Mouse (Mus musculus) heart, postnatal 10 days (tissue): ENCODE measurements around the gene Ccdc120. TPM values are rescaled to one million over a fixed set of nuclear protein-coding genes. Genes with fewer than 3 reads are reported as not detected.
"Not testable (repeated sequence)": the region's sequence is repeated elsewhere in the genome, so short reads cannot be mapped to it uniquely, and the experiment has no call there.

Source experiments
- DNase-seq, 2 experiments: peaks; one replicate each; pipeline ENCODE4 v3.0.0; 2021
- intact Hi-C: fragments of 180-260 bp; cut with DNase I; formaldehyde crosslinking; loops from one replicate; pipeline ENCODE4 v1.15.1; 2025
- total RNA-seq, 2 experiments: library from RNA; stranded (reverse); gene quantifications; 2 replicates each; pipeline ENCODE4 v1.2.3; 2021

Ccdc120 gene
- total RNA-seq, 2 experiments from 2014 or later: 1.4 to 1.7 TPM

DNA sequence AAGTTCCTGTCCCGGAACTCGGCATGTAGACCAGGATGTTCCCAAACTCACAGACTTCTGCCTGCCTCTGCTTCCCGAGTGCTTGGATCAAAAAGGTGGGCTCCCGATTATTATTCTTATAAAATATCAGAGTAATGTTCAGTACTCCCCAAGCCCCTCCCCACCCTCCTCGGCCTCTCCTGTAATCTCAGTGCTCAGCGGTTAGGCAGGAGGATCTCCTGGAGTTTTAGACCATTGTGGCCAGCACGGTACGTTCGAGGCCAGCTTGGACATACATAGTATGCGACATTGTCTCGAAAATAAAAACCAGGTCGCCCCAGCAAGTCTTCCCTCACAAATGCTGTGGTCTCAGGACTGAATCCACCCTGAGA, 37.0 kb downstream of the Ccdc120 start:
- DNase-seq, intact Hi-C loops: not testable (repeated sequence)

DNA sequence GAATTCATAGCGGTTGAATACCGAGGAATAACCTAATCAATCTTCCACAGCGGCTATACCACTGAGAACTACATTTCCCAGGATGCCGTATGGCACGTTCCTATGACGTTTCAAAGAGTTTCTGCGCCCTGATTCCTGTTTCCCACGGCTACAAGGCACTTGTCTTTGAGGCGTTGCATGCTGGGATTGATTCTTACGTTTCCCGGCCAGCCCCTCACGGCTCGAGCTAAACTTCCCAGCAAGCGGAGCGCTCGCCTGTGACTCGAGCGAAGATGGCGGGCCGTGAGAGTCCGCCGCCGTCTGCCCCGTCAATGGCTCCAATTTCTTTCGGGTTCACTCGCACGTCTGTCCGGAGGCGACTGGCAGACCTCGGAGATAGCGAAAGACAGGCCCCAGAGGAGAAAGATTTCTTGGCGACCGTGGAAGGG, 53.7 kb downstream of the Ccdc120 start, which contains the start of gene Gpkow:
Gene Gpkow (plus strand): TSS at position 178 of the 428 bp plus-strand sequence.
- intact Hi-C loops: loop anchor here (10.0 kb wide), 1 partner anchor 122 kb away; the partner anchor contains the start of genes Foxp3 and Ppp1r3f

DNA sequence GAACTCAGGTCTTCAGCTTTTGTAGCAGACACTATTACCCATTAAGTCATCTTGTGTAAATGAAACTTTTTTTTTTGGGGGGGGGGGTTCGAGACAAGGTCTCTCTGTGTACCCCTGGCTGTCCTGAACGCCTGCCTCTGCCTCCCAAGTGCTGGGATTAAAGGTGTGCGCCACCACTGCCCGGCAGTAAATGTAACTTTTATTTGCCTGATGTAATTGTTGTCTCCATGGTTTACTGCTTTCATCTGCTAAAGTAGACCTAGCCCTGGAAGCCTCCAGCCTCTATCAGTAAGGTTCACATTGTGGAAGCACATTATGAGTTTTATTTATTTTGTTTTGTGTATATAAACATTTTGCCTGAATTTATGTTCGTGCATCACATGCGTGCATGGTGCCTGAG, 54.2 kb downstream of the Ccdc120 start:
- intact Hi-C loops: loop anchor here (10.0 kb wide), 1 partner anchor 122 kb away; the partner anchor contains the start of genes Foxp3 and Ppp1r3f
- DNase-seq: no peak

More for the DNA sequence above, 53.7 kb downstream of the Ccdc120 start, which contains the start of gene Gpkow:
- peak; percentile 83 to 90 for DNase-seq

DNA sequence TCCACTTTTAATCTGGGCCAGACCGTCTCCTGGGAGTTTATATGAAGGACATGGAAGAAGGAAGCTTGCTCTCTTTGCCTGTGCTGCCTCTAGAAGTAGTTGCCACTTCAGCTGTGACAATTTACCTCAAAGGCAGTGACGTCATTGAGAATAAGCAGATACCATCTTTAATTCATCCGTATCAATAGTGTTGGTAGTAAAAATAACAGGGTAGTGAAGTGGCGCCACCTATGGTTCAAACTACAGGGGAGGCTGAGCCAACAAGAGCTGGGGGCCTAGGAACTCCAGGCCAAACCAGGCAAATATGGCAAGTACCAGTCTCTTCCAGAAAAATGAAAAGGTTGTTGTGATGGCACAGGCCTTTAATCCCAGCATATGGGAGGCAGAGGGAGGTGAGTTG, 57.8 kb downstream of the Ccdc120 start:
- intact Hi-C loops: loop anchor here (5.0 to 10.0 kb wide), 4 partner anchors 46 to 271 kb away; partner anchors contain the start of genes Foxp3 and Ppp1r3f
- DNase-seq: peak in 1 of 2 experiments; percentile 48

DNA sequence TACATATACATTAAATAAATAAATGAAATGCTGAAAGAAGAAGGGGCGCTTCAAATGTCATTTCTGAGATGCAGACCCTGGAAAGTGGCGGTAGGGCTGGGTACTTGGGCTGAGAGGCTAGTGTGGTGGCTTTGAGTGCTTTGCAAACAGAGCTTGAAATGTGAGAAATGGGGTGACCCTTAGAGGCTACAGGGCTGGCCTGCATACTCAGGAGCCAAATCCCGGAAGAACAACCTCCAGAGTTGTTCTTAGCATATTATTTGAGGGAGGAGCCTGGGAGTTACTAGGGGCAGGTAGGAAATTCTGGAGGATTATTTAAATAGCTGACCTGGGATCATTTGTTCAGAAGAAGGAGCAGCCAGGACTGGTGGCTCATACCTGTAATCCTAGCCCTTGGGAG, 60.2 kb downstream of the Ccdc120 start:
- DNase-seq: no peak
- intact Hi-C loops: loop anchor here (5.0 to 10.0 kb wide), 4 partner anchors 43 to 268 kb away; partner anchors contain the start of genes Foxp3 and Ppp1r3f

DNA sequence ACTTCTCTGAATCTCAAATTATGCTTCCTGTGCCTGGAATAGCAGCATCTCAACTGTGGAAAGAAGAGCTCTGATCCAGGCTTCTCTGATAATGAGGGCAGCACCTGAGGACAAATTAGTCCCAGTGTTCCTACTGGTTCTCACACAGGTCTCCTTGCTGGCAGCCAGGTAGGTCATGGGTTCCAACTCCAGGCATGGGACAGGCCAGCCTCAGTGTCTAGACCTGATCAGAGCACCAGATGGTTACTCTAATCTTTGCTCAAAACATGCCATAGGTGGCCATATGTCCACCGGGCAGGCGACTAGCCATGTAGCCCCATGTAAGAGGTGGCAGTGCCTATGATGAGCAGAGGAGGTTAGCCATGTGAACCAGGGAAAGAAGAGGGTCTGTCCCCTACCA, 62.4 kb downstream of the Ccdc120 start:
- intact Hi-C loops: no loop called here

More for the DNA sequence above, 62.4 kb downstream of the Ccdc120 start:
- no peak for DNase-seq

Other genes with a start within 250 kb of the Ccdc120 start
- gene Foxp3, start 177.3 kb downstream of the Ccdc120 start, total RNA-seq: under 1 TPM; 0.25 to 0.45 TPM
- gene Ppp1r3f, start 176.6 kb downstream of the Ccdc120 start, total RNA-seq: 1 to 10 TPM; 1.9 to 2.1 TPM
- gene Ccdc22, start 145.4 kb downstream of the Ccdc120 start, total RNA-seq: 10 to 100 TPM; 11.4 to 12.4 TPM
- not detected for gene Cacna1f, start 143.8 kb downstream of the Ccdc120 start, total RNA-seq
- 1 to 10 TPM in 1 of 2 experiments, under 1 TPM in 1; 0.57 to 1.9 TPM for gene Syp, start 112.4 kb downstream of the Ccdc120 start, total RNA-seq
- gene Prickle3, start 93.6 kb downstream of the Ccdc120 start, total RNA-seq: 10 to 100 TPM; 19.4 to 21.7 TPM
- gene Plp2, start 79.5 kb downstream of the Ccdc120 start, total RNA-seq: 10 to 100 TPM; 84.8 to 88.4 TPM
- 10 to 100 TPM; 10.8 to 13.9 TPM for gene Magix, start 69.7 kb downstream of the Ccdc120 start, total RNA-seq
- gene Gpkow, start 53.8 kb downstream of the Ccdc120 start, total RNA-seq: 10 to 100 TPM; 24.8 to 26.8 TPM
- gene Wdr45, start 36.6 kb downstream of the Ccdc120 start, total RNA-seq: 10 to 100 TPM; 31.0 to 33.4 TPM
- not detected for gene Gm45208, start 28.7 kb downstream of the Ccdc120 start, total RNA-seq
- gene Praf2, start 22.5 kb downstream of the Ccdc120 start, total RNA-seq: 10 to 100 TPM in 1 of 2 experiments, 1 to 10 TPM in 1; 9.4 to 10.6 TPM
- 10 to 100 TPM; 17.4 to 19.0 TPM for gene Tfe3, start 11.7 kb upstream of the Ccdc120 start, total RNA-seq
- 10 to 100 TPM; 27.7 to 30.2 TPM for gene Gripap1, start 38.9 kb upstream of the Ccdc120 start, total RNA-seq
- gene Kcnd1, start 71.4 kb upstream of the Ccdc120 start, total RNA-seq: under 1 TPM; 0.79 to 0.94 TPM
- 10 to 100 TPM; 34.0 to 38.8 TPM for gene Otud5, start 90.5 kb upstream of the Ccdc120 start, total RNA-seq
- 1 to 10 TPM; 2.1 to 2.8 TPM for gene Pim2, start 127.4 kb upstream of the Ccdc120 start, total RNA-seq
- 10 to 100 TPM; 15.5 to 15.8 TPM for gene Slc35a2, start 133.1 kb upstream of the Ccdc120 start, total RNA-seq
- gene Pqbp1, start 148.4 kb upstream of the Ccdc120 start, total RNA-seq: 10 to 100 TPM; 33.3 to 33.7 TPM
- gene Timm17b, start 148.5 kb upstream of the Ccdc120 start, total RNA-seq: 10 to 100 TPM; 46.4 to 51.2 TPM
- gene Gm10491, start 156.9 kb upstream of the Ccdc120 start, total RNA-seq: not detected
- gene Gm10490, start 158.6 kb upstream of the Ccdc120 start, total RNA-seq: not detected
- gene Pcsk1n, start 168.9 kb upstream of the Ccdc120 start, total RNA-seq: not detected
- gene Eras, start 177.7 kb upstream of the Ccdc120 start, total RNA-seq: not detected
- gene Hdac6, start 197.0 kb upstream of the Ccdc120 start, total RNA-seq: 10 to 100 TPM; 21.5 to 23.7 TPM
- not detected for gene Gata1, start 227.2 kb upstream of the Ccdc120 start, total RNA-seq